Mouse (Mus musculus): ENCODE results near the gene Slc30a1. TPM values are rescaled to one million over a fixed set of nuclear protein-coding genes. Genes with fewer than 3 reads are reported as not detected.

The Slc30a1 gene
- total RNA-seq, 2 experiments from 2014 or later: 26.3 to 31.3 TPM

DNA sequence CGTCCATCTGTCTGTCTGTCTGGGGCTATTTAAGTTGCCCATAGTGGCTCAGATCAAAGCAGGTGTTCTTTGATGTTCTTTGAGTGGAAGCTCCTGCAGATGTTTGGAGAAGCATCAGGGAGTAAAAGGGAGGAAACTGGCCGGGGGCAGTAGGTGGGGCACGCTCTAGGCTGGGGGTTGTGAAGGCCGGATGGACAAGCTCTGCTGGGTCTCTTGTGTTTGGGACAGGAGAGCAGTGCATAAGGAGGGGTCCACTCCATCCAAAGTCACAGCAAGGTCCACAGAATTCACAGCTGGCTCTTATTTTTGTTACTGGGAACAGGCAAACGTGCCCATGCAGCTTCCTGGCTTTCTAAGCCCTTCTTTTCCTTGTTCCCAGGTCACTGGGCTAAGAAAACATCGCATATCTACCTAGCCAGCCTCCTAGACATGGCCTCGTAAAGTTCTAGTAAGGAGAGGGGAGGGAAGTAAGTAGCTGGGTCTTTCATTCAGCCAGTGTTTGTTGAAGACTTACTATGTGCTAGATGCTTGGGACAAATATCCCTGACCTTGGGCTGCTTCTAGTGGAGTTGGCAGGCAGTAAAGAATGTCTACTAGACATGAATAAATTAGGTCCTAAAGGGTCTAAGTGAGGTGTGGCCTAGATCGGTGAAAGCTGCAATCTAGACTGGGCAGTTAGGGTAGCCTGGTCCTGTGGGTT lies 25.9 kb downstream of the Slc30a1 start:
- intact Hi-C loops (cut with DNase I): no loop called here
- no peak for DNase-seq

GRCm38 (mm10) chr1:191932986-191933632 lies 26.5 kb downstream of the Slc30a1 start:
- intact Hi-C loops (cut with DNase I): no loop called here
- DNase-seq: no peak

DNA sequence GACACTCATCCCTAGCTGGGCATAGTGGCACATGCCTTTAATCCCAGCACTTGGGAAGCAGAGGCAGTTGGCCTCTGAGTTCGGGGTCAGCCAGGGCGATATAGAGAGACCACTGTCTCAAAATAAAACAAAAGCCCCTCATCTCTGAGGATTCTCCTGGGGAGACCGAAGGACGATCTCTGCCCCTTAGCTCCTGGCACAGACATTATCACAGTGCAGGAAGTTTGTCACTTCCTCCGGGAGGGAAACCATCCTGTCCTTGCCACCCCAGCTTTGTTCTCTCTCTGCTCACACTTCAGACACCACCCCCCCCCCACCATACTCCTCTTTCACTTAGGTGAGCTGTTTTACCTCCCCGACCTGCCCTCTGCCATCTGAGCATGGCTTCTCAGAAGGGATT lies 37.1 kb downstream of the Slc30a1 start:
- no peak for DNase-seq

DNA sequence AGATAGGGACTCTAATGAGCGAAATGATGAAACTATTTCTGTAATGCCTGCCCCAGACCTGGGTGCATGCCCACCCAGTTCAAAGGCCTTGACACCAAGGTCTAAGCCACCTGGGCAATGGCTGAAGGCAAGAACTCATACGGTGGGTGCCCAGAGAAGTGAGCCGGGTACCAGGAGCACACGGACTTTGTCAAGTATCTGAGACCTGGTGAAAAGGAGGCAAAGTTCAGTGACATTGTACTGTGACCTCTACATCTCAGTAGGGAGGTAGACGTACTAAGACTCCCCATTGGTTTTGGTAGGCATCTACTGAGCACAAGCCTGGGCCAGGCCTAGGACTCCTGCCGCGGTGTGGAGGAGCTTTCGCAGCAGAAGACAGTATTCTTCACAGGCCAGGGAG lies 38.8 kb downstream of the Slc30a1 start:
- intact Hi-C loops (cut with DNase I): loop anchor here (2.0 kb wide), 2 partner anchors 17 to 33 kb away; no protein-coding TSS in a partner anchor
- no peak for DNase-seq

More for the DNA sequence above, 37.1 kb downstream of the Slc30a1 start:
- intact Hi-C loops (cut with DNase I): loop anchor here (2.0 kb wide), 2 partner anchors 15 to 31 kb away; no protein-coding TSS in a partner anchor

DNA sequence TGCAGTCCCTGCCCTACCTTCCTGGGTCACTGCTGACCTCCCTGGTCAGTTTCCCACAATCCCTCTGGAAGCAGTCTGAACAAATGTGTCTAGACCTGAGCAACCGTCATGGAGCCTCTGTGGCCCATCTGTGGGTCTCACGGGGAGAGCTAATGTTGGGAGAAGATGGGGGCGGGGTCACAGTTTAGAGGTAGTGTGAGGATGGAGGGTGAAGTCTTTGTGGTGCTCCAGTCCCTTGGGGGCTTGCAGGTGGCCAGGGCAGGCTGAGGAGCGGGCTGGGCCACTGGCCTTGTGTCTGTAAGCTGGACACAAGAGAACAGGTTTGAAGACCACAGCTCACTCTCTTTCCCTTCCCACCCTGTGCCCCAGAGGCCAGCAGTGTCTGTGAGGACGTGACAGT lies 39.2 kb downstream of the Slc30a1 start:
- DNase-seq: no peak
- intact Hi-C loops (cut with DNase I): loop anchor here (2.0 kb wide), 2 partner anchors 17 to 33 kb away; no protein-coding TSS in a partner anchor

- intact Hi-C loops (cut with DNase I): no loop called here
- peak; percentile 41 to 54 for DNase-seq
These were observed 39.7 kb downstream of the Slc30a1 start for GRCm38 (mm10) chr1:191946261-191946660.

DNA sequence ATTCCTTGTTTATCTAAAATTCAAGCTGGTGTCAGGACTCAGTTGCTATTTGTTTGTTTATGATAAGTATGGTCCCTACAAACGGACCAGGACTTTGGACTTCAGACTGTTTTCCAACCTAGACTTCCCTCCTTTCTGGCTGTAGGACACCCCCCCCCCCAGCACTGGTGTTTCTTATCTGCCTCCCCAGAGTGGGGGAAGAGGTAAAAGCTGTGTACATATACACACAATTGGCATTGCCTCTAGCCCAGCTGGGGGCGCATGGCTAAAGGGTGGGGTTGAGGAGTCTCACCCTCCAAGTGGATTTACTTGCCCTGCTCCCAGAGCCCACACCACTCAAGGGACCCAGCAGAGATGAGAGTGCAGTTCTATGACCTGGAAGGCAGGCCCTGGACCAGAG lies 40.3 kb downstream of the Slc30a1 start:
- intact Hi-C loops (cut with DNase I): no loop called here
- DNase-seq: no peak

DNA sequence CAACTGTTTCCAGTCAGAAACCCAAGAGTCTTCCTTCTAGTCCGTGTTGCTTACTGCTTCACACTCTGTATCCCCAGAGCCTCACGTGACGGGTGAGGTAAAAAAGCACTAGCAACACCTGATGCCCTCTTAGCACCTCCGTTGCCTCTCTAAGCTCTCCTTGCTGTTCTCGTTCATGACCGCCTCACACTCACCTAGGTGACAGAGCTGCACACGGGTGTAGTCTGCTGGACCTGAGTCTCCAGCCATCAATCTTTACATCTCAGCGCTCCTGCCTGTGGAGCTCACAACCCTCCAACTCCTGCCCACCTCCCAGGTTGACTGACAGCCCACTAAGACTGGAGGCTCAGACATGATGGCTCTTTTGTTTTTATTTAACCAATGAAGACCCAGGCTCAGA lies 41.2 kb downstream of the Slc30a1 start:
- intact Hi-C loops (cut with DNase I): no loop called here
- DNase-seq: no peak

DNA sequence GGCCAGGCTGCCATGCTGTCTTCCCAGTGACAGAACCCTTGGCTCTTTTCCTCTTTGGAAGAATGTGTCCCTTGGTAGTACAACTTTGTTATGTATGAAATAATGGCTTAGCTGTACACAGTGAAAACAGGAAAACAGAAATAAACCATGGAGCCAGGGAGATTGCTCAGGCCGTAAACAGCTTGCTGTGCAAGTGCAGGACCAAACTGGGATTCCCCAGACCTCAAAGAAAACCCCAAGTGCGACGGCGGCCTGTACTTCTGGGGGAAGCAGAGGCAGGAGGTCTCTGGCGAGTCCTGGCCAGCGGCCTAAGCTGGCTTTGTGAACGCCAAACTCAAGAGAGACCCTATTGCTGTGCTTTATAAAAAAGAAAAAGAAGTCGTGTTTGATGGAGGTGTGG lies 42.0 kb downstream of the Slc30a1 start:
- DNase-seq: no peak
- intact Hi-C loops (cut with DNase I): no loop called here

DNA sequence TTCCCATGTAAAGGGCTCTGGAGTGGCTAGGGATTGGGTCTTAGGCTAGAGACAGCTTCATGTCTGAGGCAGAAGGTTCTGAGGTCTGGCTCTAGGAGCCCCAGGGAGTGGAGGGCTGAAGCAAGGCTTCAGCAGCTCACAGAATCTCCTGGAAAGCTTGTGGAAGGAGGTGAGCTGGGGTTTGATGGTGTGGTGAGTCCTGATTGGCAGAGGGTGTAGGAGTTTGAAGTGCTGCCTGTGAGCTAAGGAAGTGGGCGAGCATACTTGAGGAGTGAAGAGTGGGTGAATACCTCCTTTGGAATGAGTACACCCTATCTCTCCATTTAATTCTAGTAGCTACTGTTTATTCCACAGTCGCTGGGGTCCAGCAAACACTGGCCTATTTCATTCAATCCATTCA lies 44.0 kb downstream of the Slc30a1 start:
- DNase-seq: no peak
- intact Hi-C loops (cut with DNase I): no loop called here

GRCm38 (mm10) chr1:191952733-191953335 lies 46.3 kb downstream of the Slc30a1 start:
- no peak for DNase-seq
- intact Hi-C loops (cut with DNase I): no loop called here

GRCm38 (mm10) chr1:191955101-191955500 lies 48.5 kb downstream of the Slc30a1 start:
- DNase-seq: peak; percentile 54 to 60
- intact Hi-C loops (cut with DNase I): no loop called here

GRCm38 (mm10) chr1:191956261-191956660 lies 49.7 kb downstream of the Slc30a1 start:
- peak; percentile 41 to 49 for DNase-seq
- intact Hi-C loops (cut with DNase I): no loop called here

DNA sequence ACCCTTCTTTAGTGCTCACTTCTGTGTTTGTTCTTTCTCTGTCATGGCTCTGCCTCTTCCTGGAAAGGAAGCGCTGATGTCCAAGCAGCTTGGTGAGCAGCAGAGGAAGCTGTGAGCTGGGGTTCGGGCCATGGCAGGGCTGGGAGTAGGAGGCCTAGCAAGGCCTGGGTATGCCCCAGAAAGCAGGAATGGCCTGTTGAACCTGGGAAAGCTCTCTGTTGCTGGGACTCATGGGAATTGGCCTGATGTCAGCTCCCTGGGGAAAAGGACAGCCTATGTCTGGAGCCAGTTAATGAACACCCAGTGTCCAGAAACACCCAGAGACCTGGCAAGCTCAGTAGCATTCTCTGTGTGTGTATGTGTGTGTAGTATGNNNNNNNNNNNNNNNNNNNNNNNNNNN lies 50.3 kb downstream of the Slc30a1 start:
- intact Hi-C loops (cut with DNase I): no loop called here
- DNase-seq: peak; percentile 53 to 62

GRCm38 (mm10) chr1:191957321-191957720 lies 50.8 kb downstream of the Slc30a1 start:
- intact Hi-C loops (cut with DNase I): no loop called here
- DNase-seq: peak; percentile 39 to 46

- DNase-seq: no peak
- intact Hi-C loops (cut with DNase I): no loop called here
These were observed 54.4 kb downstream of the Slc30a1 start for GRCm38 (mm10) chr1:191960946-191961345.

Other genes with a start within 250 kb of the Slc30a1 start
- 10 to 100 TPM; 93.1 to 93.3 TPM for gene Lpgat1, start 188.9 kb upstream of the Slc30a1 start, total RNA-seq (2021)
- gene Nek2, start 85.3 kb upstream of the Slc30a1 start, total RNA-seq (2021): 1 to 10 TPM; 7.0 to 8.5 TPM
- under 1 TPM; 0.67 to 0.84 TPM for gene Rd3, start 70.6 kb downstream of the Slc30a1 start, total RNA-seq (2021)
- 10 to 100 TPM in 1 of 2 experiments, 1 to 10 TPM in 1; 8.6 to 11.7 TPM for gene Traf5, start 185.8 kb downstream of the Slc30a1 start, total RNA-seq (2021)
- gene Rcor3, start 231.3 kb downstream of the Slc30a1 start, total RNA-seq (2021): 10 to 100 TPM; 44.2 TPM

Measured in heart, postnatal 10 days (tissue).